Mouse (Mus musculus): ENCODE measurements around the gene Zic5.

DNA sequence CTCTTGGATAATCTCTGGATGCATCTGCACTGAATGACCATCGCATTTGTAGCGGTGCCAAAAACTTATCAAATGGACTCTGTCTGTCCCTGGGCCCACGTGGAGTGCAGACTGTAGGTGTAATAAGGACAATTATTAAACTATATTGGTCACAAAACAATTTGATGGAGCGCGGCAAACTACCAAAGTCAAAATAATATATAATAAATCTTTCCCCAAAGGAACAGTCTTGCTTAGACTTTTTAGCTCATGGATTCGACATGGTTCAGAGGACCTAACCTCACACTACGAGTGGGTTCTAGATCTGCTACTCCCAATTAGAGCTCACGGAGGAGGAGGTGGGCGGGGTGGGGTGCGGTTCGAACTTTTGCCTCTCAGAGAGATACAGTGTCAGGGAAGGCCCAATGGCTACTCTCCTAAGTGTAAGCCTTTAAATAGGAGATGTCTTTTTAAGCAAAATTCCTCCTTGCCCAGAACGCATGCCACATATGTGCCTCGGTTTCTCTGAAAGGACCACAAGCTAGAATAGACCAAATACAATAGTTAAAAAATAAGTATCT is 534 bp upstream of the Zic5 start:
- no peak for TF ChIP-seq POLR2A (IDR thresholded peaks at IDR 0.05; ENCODE audit: insufficient read depth, low read length)
- TF ChIP-seq CTCF (IDR thresholded peaks at IDR 0.05; ENCODE audit: low read depth, low read length): no peak
- TF ChIP-seq EP300 (IDR thresholded peaks at IDR 0.05; ENCODE audit: insufficient read depth, low read depth, low read length): no peak
